ENCODE assay signal across 8 mouse cellular contexts in the genomic region with DNA sequence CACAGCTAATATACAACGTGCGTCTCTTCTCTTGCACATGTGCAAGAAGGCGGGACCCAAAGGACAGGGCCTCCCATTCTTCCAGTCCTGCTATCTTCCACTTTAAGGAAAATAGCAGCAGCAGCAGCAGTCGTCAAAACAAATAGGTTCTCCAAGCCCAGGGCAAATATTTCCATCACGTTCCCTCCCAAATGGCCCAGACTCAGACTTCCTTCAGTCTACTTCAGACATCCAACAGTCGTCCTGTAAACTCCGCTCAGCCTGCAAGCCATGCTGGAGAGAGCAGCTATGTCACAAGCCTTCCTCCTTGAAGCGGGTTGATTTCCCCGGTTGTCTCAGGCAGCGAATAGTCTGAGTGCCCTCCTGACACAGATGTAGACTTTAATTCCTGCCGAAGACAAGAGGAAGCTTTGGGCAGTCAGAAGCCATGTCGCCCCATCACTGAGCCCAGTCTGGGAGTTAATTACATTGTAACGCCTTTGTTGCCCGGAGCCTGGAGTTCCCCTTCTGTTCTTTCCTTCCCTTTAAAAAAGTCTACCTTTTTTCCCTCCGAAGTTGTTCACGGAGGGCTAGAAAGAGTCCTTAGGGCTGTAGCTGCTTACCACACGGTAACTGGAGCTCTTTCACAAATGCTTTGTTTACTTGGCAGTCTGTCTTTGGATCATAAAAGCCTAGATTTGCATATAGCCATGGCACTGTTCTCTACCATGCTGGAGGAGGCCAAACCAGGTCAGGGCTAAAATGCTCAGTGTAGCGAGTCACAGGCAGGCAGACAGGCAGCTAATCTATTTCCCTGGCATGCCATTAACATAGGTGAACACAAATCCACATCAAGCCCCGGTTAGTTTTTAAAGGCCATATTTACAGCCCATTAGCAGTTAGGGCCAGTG.
DNase-seq lines count a peak whose midpoint lies in the region; ATAC-seq and TF ChIP-seq lines count a peak whose summit lies in the region.

No protein-coding gene starts in this region.

- H3K36me3 ChIP-seq in forebrain, embryonic 14.5 days (ENCODE audit: control insufficient read depth, insufficient read depth, low read length): no peaks in the 10 kb centered on the region
- no peaks in the 10 kb centered on the region for H3K36me3 ChIP-seq in kidney, adult 2 months (ENCODE audit: control insufficient read depth, insufficient read depth, low read length)
- no peaks in the 10 kb centered on the region for H3K36me3 ChIP-seq in midbrain, postnatal 0 days (ENCODE audit: insufficient read depth, low read length)
- no peaks in the 10 kb centered on the region for H3K36me3 ChIP-seq in liver, embryonic 11.5 days (ENCODE audit: control insufficient read depth, insufficient read depth, low read length)

- ATAC-seq in forebrain, embryonic 14.5 days: peak; percentile 77
- ATAC-seq in midbrain, postnatal 0 days (ENCODE audit: low FRiP score): no peak
- no peak for ATAC-seq in liver, embryonic 11.5 days (replicated peaks; ENCODE audit: low FRiP score)

- DNase-seq in adrenal gland, adult 8-10 months: peak; percentile 56
- DNase-seq in adrenal gland, postnatal 4 days (ENCODE audit: low spot score in 2 of 2): no peak
- DNase-seq in forebrain, embryonic 14.5 days (ENCODE audit: low spot score): peak; percentile 59
- DNase-seq in kidney, adult 2 months: peak; percentile 73
- DNase-seq in midbrain, postnatal 0 days (ENCODE audit: low spot score): no peak
- no peak for DNase-seq in spleen, postnatal 4 days (ENCODE audit: low spot score in 2 of 2)
- DNase-seq in liver, embryonic 11.5 days (ENCODE audit: low spot score): no peak
- no peak for DNase-seq in layer of hippocampus, adult 8-10 months (ENCODE audit: low spot score in 2 of 2)

- no peak overlapping the region for H3K4me3 ChIP-seq in forebrain, embryonic 14.5 days (ENCODE audit: low read depth, low read length)
- H3K4me3 ChIP-seq in kidney, adult 2 months (ENCODE audit: insufficient read depth, low read depth, low read length): no peak overlapping the region
- no peak overlapping the region for H3K4me3 ChIP-seq in midbrain, postnatal 0 days (ENCODE audit: low read depth, low read length)
- H3K4me3 ChIP-seq in liver, embryonic 11.5 days (ENCODE audit: low read depth, low read length): no peak overlapping the region

- 37% methylated on average over 19 of the region's 19 CpGs for WGBS in forebrain, embryonic 14.5 days
- WGBS in kidney, adult 2 months: 33% methylated on average over 19 of the region's 19 CpGs
- whole genome bisulfite sequencing in midbrain, postnatal 0 days: 32% methylated on average over 19 of the region's 19 CpGs
- 55% methylated on average over 19 of the region's 19 CpGs for WGBS in liver, embryonic 11.5 days

- no peak for TF ChIP-seq CTCF in kidney, adult 2 months (conservative IDR thresholded peaks at IDR 0.05; ENCODE audit: insufficient read depth, insufficient read length, low read depth, low read length)
- no peak for TF ChIP-seq CTCF in midbrain, postnatal 0 days (IDR thresholded peaks at IDR 0.05)

- no peak overlapping the region for H3K9ac ChIP-seq in forebrain, embryonic 14.5 days (ENCODE audit: low read length)
- H3K9ac ChIP-seq in midbrain, postnatal 0 days (replicated peaks; ENCODE audit: low read length, poor library complexity, severe bottlenecking): no peak overlapping the region
- H3K9ac ChIP-seq in liver, embryonic 11.5 days (ENCODE audit: low read depth, low read length): no peak overlapping the region

- peak overlapping the region; percentile 45 for H3K27ac ChIP-seq in forebrain, embryonic 14.5 days (ENCODE audit: low read depth, low read length)
- H3K27ac ChIP-seq in kidney, adult 2 months (ENCODE audit: insufficient read depth, low read depth, low read length): no peak overlapping the region
- H3K27ac ChIP-seq in midbrain, postnatal 0 days (ENCODE audit: low read depth, low read length): 0 out of 2 replicates have a peak overlapping the region, but pooled peaks have one; percentile 26
- H3K27ac ChIP-seq in liver, embryonic 11.5 days (ENCODE audit: low read depth, low read length): no peak overlapping the region

- H3K9me3 ChIP-seq in forebrain, embryonic 14.5 days (replicated peaks; ENCODE audit: control insufficient read depth, low read length): no peaks in the 10 kb centered on the region
- no peaks in the 10 kb centered on the region for H3K9me3 ChIP-seq in midbrain, postnatal 0 days (ENCODE audit: low read length)
- H3K9me3 ChIP-seq in liver, embryonic 11.5 days (ENCODE audit: control insufficient read depth, low read length): no peaks in the 10 kb centered on the region

- TF ChIP-seq POLR2A in kidney, adult 2 months (IDR thresholded peaks at IDR 0.05; ENCODE audit: low read depth, low read length): no peak

- H3K4me2 ChIP-seq in forebrain, embryonic 14.5 days (ENCODE audit: low read length): no peak overlapping the region
- H3K4me2 ChIP-seq in midbrain, postnatal 0 days (ENCODE audit: low read depth, low read length, poor library complexity, severe bottlenecking): peak overlapping the region; percentile 9; the same call in 1 of the 2 replicates
- H3K4me2 ChIP-seq in liver, embryonic 11.5 days: no peak overlapping the region

- H3K27me3 ChIP-seq in forebrain, embryonic 14.5 days (replicated peaks; ENCODE audit: control insufficient read depth, insufficient read depth, low read length): no peaks in the 10 kb centered on the region
- no peaks in the 10 kb centered on the region for H3K27me3 ChIP-seq in kidney, adult 2 months (replicated peaks; ENCODE audit: control insufficient read depth, insufficient read depth, low read length)
- H3K27me3 ChIP-seq in midbrain, postnatal 0 days (ENCODE audit: insufficient read depth, low read length): no peaks in the 10 kb centered on the region
- H3K27me3 ChIP-seq in liver, embryonic 11.5 days (replicated peaks; ENCODE audit: control insufficient read depth, insufficient read depth, low read length): no peaks in the 10 kb centered on the region

- H3K4me1 ChIP-seq in forebrain, embryonic 14.5 days (ENCODE audit: control insufficient read depth, insufficient read depth, low read length): peaks cover 10% of the 10 kb centered on the region
- no peaks in the 10 kb centered on the region for H3K4me1 ChIP-seq in kidney, adult 2 months (ENCODE audit: control insufficient read depth, insufficient read depth, low read length)
- peaks cover 7% of the 10 kb centered on the region for H3K4me1 ChIP-seq in midbrain, postnatal 0 days (ENCODE audit: insufficient read depth, low read length)
- H3K4me1 ChIP-seq in liver, embryonic 11.5 days (replicated peaks; ENCODE audit: control insufficient read depth, insufficient read depth, low read length): no peaks in the 10 kb centered on the region

Comparison
In these comparisons a context has a peak if more than half of its experiments do, and no peak if none do; other contexts are left out.
1. DNase-seq: peak in adrenal gland, adult 8-10 months (single experiment), forebrain, embryonic 14.5 days (single experiment) and kidney, adult 2 months (single experiment); none in adrenal gland, postnatal 4 days (0 of 2), midbrain, postnatal 0 days (single experiment), spleen, postnatal 4 days (0 of 2), liver, embryonic 11.5 days (single experiment) and layer of hippocampus, adult 8-10 months (0 of 2).
2. H3K27ac ChIP-seq: peak in forebrain, embryonic 14.5 days (single experiment) and midbrain, postnatal 0 days (single experiment); none in kidney, adult 2 months (single experiment) and liver, embryonic 11.5 days (single experiment).